Mouse (Mus musculus) midbrain, embryonic 13.5 days (tissue): Measurements from ENCODE around the gene Tcam1. TPM values are rescaled to one million over a fixed set of nuclear protein-coding genes. Genes with fewer than 3 reads are reported as not detected.

ENCODE experiments used
- ATAC-seq: fragments of 200-750 bp; cut with Nextera tagmentation; 2 replicates; pipeline ENCODE4 v1.8.0; 2017; ENCODE audit warnings: mild to moderate bottlenecking, moderate TSS enrichment, moderate library complexity
- H3K27ac ChIP-seq: fragments of 300-500 bp; sonication (generic); 2 replicates; pipeline ENCODE4 v1.5.1; 2015; ENCODE audit warnings: inconsistent platforms, mild to moderate bottlenecking, moderate library complexity
- H3K27me3 ChIP-seq: fragments of 300-500 bp; sonication (generic); 2 replicates; pipeline ENCODE4 v1.6.1; 2015; ENCODE audit warnings: mild to moderate bottlenecking, inconsistent platforms
- H3K36me3 ChIP-seq: fragments of 300-500 bp; sonication (generic); 2 replicates; pipeline ENCODE4 v1.6.1; 2015; ENCODE audit warnings: mild to moderate bottlenecking, inconsistent platforms
- H3K4me1 ChIP-seq: fragments of 300-500 bp; sonication (generic); replicated peaks from 2 replicates; pipeline ENCODE4 v1.6.1; 2015; ENCODE audit warnings: inconsistent platforms
- H3K4me2 ChIP-seq: fragments of 300-500 bp; sonication (generic); replicated peaks from 2 replicates; pipeline ENCODE4 v1.6.1; 2015; ENCODE audit warnings: moderate library complexity, mild to moderate bottlenecking, inconsistent platforms
- H3K4me3 ChIP-seq: fragments of 300-500 bp; sonication (generic); replicated peaks from 2 replicates; pipeline ENCODE4 v1.5.1; 2015; ENCODE audit warnings: mild to moderate bottlenecking, inconsistent platforms
- H3K9ac ChIP-seq: fragments of 300-500 bp; sonication (generic); replicated peaks from 2 replicates; pipeline ENCODE4 v1.6.1; 2015; ENCODE audit warnings: mild to moderate bottlenecking, inconsistent platforms
- H3K9me3 ChIP-seq: fragments of 300-500 bp; sonication (generic); 2 replicates; pipeline ENCODE4 v1.6.1; 2016; ENCODE audit warnings: mild to moderate bottlenecking, inconsistent platforms
- WGBS: fragments of 180-500 bp; shearing (Covaris S2); methylation state at CpG from one replicate; pipeline ENCODE4 v1.1.7; 2015; 5-methylcytosine and 5-hydroxymethylcytosine counted together
- polyA plus RNA-seq: library from polyadenylated mRNA; unstranded; fragments of >200 nt; fragmentation: Nextera tagmentation; extraction: Ambion mirVana; gene quantifications from 2 replicates; pipeline ENCODE4 v1.2.1, GENCODE M21; 2015

Tcam1 gene
- polyA plus RNA-seq, 1 experiment from 2014 or later = 0.16 TPM

GRCm38 (mm10) chr11:106306758-106307157 is 30.3 kb downstream of the Tcam1 start:
- ATAC-seq = no peak
- Histone ChIP-seq H3K36me3 (no peaks in the 10 kb centered on the region), H3K4me3 (no peak overlapping the region), H3K9ac (no peak overlapping the region), H3K27me3 (no peaks in the 10 kb centered on the region), H3K4me2 (no peak overlapping the region), H3K9me3 (no peaks in the 10 kb centered on the region), H3K27ac (no peak overlapping the region), H3K4me1 (no peaks in the 10 kb centered on the region)
- WGBS = 85% methylated on average over 9 of the region's 9 CpGs

GRCm38 (mm10) chr11:106307432-106307831 is 31.0 kb downstream of the Tcam1 start:
- 88% methylated on average over 5 of the region's 5 CpGs for WGBS
- no peak overlapping the region for H3K27ac ChIP-seq
- H3K4me1 ChIP-seq = no peaks in the 10 kb centered on the region
- H3K4me3 ChIP-seq = no peak overlapping the region
- no peaks in the 10 kb centered on the region for H3K36me3 ChIP-seq
- no peaks in the 10 kb centered on the region for H3K9me3 ChIP-seq
- no peak overlapping the region for H3K4me2 ChIP-seq
- ATAC-seq = no peak
- no peaks in the 10 kb centered on the region for H3K27me3 ChIP-seq
- H3K9ac ChIP-seq = no peak overlapping the region

GRCm38 (mm10) chr11:106308162-106308561 is 31.7 kb downstream of the Tcam1 start:
- no peak overlapping the region for H3K4me2 ChIP-seq
- no peaks in the 10 kb centered on the region for H3K9me3 ChIP-seq
- H3K36me3 ChIP-seq = no peaks in the 10 kb centered on the region
- no peak for ATAC-seq
- H3K4me1 ChIP-seq = no peaks in the 10 kb centered on the region
- no peak overlapping the region for H3K9ac ChIP-seq
- H3K27me3 ChIP-seq = no peaks in the 10 kb centered on the region
- no peak overlapping the region for H3K4me3 ChIP-seq
- 89% methylated on average over 11 of the region's 11 CpGs for WGBS
- no peak overlapping the region for H3K27ac ChIP-seq

GRCm38 (mm10) chr11:106310123-106310522 is 33.7 kb downstream of the Tcam1 start:
- Histone ChIP-seq H3K9ac (no peak overlapping the region), H3K27me3 (no peaks in the 10 kb centered on the region), H3K27ac (no peak overlapping the region), H3K4me3 (no peak overlapping the region), H3K4me2 (no peak overlapping the region), H3K4me1 (no peaks in the 10 kb centered on the region), H3K36me3 (no peaks in the 10 kb centered on the region), H3K9me3 (no peaks in the 10 kb centered on the region)
- 76% methylated on average over 5 of the region's 5 CpGs for WGBS
- ATAC-seq = no peak

GRCm38 (mm10) chr11:106313533-106313932 is 37.1 kb downstream of the Tcam1 start:
- 87% methylated on average over 5 of the region's 5 CpGs for WGBS
- Histone ChIP-seq H3K27ac (no peak overlapping the region), H3K4me2 (no peak overlapping the region), H3K4me3 (no peak overlapping the region), H3K36me3 (no peaks in the 10 kb centered on the region), H3K4me1 (no peaks in the 10 kb centered on the region), H3K9ac (no peak overlapping the region), H3K27me3 (no peaks in the 10 kb centered on the region), H3K9me3 (no peaks in the 10 kb centered on the region)
- no peak for ATAC-seq

GRCm38 (mm10) chr11:106314333-106314812 is 37.9 kb downstream of the Tcam1 start, which contains the start of gene Cd79b:
Gene Cd79b (minus strand): TSS chr11:106314762.
- 78% methylated on average over 9 of the region's 9 CpGs for WGBS
- no peaks in the 10 kb centered on the region for H3K27me3 ChIP-seq
- H3K36me3 ChIP-seq = no peaks in the 10 kb centered on the region
- H3K4me3 ChIP-seq = no peak within 1 kb of the TSS
- no peak within 1 kb of the TSS for H3K27ac ChIP-seq
- H3K4me2 ChIP-seq = no peak within 1 kb of the TSS
- no peaks in the 10 kb centered on the region for H3K9me3 ChIP-seq
- no peaks in the 10 kb centered on the region for H3K4me1 ChIP-seq
- no peak within 1 kb of the TSS for H3K9ac ChIP-seq
- ATAC-seq = no peak

- Histone ChIP-seq H3K4me3 (no peak overlapping the region), H3K9me3 (no peaks in the 10 kb centered on the region), H3K4me1 (no peaks in the 10 kb centered on the region), H3K27ac (no peak overlapping the region), H3K9ac (no peak overlapping the region), H3K36me3 (no peaks in the 10 kb centered on the region), H3K4me2 (no peak overlapping the region), H3K27me3 (no peaks in the 10 kb centered on the region)
- 71% methylated on average over 1 of the region's 1 CpGs for WGBS
- no peak for ATAC-seq
Measured at GRCm38 (mm10) chr11:106316416-106316815, 39.9 kb downstream of the Tcam1 start.

- Histone ChIP-seq H3K4me1 (no peaks in the 10 kb centered on the region), H3K27me3 (no peaks in the 10 kb centered on the region), H3K9me3 (no peaks in the 10 kb centered on the region), H3K4me3 (no peak overlapping the region), H3K9ac (no peak overlapping the region), H3K36me3 (no peaks in the 10 kb centered on the region), H3K27ac (no peak overlapping the region), H3K4me2 (no peak overlapping the region)
- ATAC-seq = no peak
- 84% methylated on average over 7 of the region's 7 CpGs for WGBS
Measured at GRCm38 (mm10) chr11:106317801-106318200, 41.3 kb downstream of the Tcam1 start.

- no peak overlapping the region for H3K4me3 ChIP-seq
- H3K4me1 ChIP-seq = no peaks in the 10 kb centered on the region
- no peak overlapping the region for H3K27ac ChIP-seq
- H3K4me2 ChIP-seq = no peak overlapping the region
- H3K36me3 ChIP-seq = no peaks in the 10 kb centered on the region
- ATAC-seq = no peak
- no peaks in the 10 kb centered on the region for H3K9me3 ChIP-seq
- H3K27me3 ChIP-seq = no peaks in the 10 kb centered on the region
- 79% methylated on average over 21 of the region's 21 CpGs for WGBS
- H3K9ac ChIP-seq = no peak overlapping the region
Measured at GRCm38 (mm10) chr11:106318406-106319366, 42.2 kb downstream of the Tcam1 start.

- H3K9me3 ChIP-seq = no peaks in the 10 kb centered on the region
- no peak overlapping the region for H3K27ac ChIP-seq
- H3K9ac ChIP-seq = no peak overlapping the region
- no peaks in the 10 kb centered on the region for H3K4me1 ChIP-seq
- no peaks in the 10 kb centered on the region for H3K36me3 ChIP-seq
- ATAC-seq = no peak
- no peak overlapping the region for H3K4me3 ChIP-seq
- no peak overlapping the region for H3K4me2 ChIP-seq
- no peaks in the 10 kb centered on the region for H3K27me3 ChIP-seq
- 47% methylated on average over 5 of the region's 5 CpGs for WGBS
Measured at GRCm38 (mm10) chr11:106324858-106325257, 48.4 kb downstream of the Tcam1 start.

GRCm38 (mm10) chr11:106325566-106326206 is 49.2 kb downstream of the Tcam1 start:
- no peak overlapping the region for H3K9ac ChIP-seq
- WGBS = 75% methylated on average over 8 of the region's 8 CpGs
- no peak overlapping the region for H3K4me2 ChIP-seq
- no peak overlapping the region for H3K4me3 ChIP-seq
- no peaks in the 10 kb centered on the region for H3K36me3 ChIP-seq
- ATAC-seq = no peak
- H3K4me1 ChIP-seq = no peaks in the 10 kb centered on the region
- H3K27ac ChIP-seq = no peak overlapping the region
- H3K9me3 ChIP-seq = no peaks in the 10 kb centered on the region
- H3K27me3 ChIP-seq = no peaks in the 10 kb centered on the region

- no peak overlapping the region for H3K4me3 ChIP-seq
- H3K27me3 ChIP-seq = no peaks in the 10 kb centered on the region
- no peaks in the 10 kb centered on the region for H3K9me3 ChIP-seq
- no peaks in the 10 kb centered on the region for H3K4me1 ChIP-seq
- H3K27ac ChIP-seq = no peak overlapping the region
- 0 out of 2 replicates have a peak overlapping the region, but pooled peaks have one; percentile 10 for H3K9ac ChIP-seq
- H3K4me2 ChIP-seq = no peak overlapping the region
- ATAC-seq = no peak
- 92% methylated on average over 8 of the region's 8 CpGs for WGBS
- no peaks in the 10 kb centered on the region for H3K36me3 ChIP-seq
Measured at GRCm38 (mm10) chr11:106326475-106326874, 50.0 kb downstream of the Tcam1 start.
